Mouse (Mus musculus): ENCODE data around the gene Fxr2.

DNA sequence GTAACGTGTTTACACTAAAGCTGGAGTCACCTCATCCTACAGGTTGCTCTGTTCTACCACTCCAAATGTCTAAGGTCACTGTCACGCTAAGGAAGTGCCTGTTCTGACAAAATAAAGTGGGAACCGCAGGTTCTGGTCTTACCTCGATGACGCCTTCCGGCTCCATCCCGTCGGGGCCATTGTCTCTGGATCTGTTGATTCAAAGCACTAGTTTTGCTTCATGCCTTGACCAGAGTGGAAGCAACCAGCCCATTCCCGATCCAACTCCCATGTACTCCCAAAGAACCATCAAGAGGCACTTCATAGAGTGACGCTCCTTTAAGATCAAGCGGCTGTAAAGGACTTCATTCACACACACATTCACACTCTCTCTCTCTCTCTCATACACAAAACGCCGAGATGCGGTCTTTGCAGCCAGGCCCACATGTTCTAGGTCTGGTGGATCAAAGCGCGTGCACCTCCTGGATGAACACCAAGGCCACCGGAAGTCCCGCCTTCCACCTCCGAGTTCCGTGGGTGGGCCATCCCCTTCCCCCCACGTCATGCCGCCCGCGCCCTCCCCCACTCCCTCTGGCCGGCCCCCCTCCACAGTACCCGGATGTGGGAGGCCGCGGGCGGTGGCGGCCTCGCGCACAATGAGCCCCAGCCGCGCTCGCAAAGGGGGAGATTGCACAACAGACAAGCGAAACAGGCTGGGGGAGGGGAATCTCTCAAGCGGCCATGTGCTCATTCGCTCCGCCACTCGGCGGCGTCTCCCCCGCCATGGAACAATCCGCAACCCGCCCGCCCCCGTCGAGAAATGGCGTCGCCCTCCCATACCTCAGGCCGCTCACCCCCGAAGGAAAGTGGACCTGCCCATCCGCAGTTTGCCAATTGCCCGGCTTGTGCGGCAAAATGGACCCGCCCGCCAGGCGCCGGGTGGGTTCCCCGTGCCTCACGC is 38.3 kb downstream of the Fxr2 start:
- peak; percentile 17; the same call in 1 of the 2 replicates for TF ChIP-seq CTCF (IDR thresholded peaks at IDR 0.05; ENCODE audit: control insufficient read depth, insufficient read depth, low read length)
- peak; percentile 66; the same call in 1 of the 2 replicates for TF ChIP-seq POLR2A (IDR thresholded peaks at IDR 0.05; ENCODE audit: borderline replicate concordance, control insufficient read depth, low read depth, low read length)
